Mouse (Mus musculus) MEL (cell line): ENCODE results near the gene Akr1a1. TPM values are rescaled to one million over a fixed set of nuclear protein-coding genes. Genes with fewer than 3 reads are reported as not detected.

ENCODE experiments used
- DNase-seq: peaks from one replicate; pipeline ENCODE4 v3.0.0; 2011; ENCODE audit warnings: low read depth, low spot score
- H3K27ac ChIP-seq: 2 replicates; pipeline ENCODE4 v1.5.1; 2012; ENCODE audit warnings: low read depth, mild to moderate bottlenecking, control low read depth, low read length, moderate library complexity; ENCODE audit not compliant: control insufficient read depth
- H3K27me3 ChIP-seq, 2 experiments: fragments of 150-350 bp in 1 of 2; sonication (generic) in 1 of 2; 2 replicates each; pipeline ENCODE4 v1.6.1; 2012; ENCODE audit warnings: low read length in 2 of 2, mild to moderate bottlenecking in 2 of 2, improper control_type of control experiment in 1 of 2, moderate library complexity in 1 of 2; ENCODE audit not compliant: insufficient read depth in 2 of 2, control insufficient read depth in 1 of 2
- H3K36me3 ChIP-seq, 2 experiments: 2 replicates each; pipeline ENCODE4 v1.6.1; 2012 to 2014; ENCODE audit warnings: low read length in 2 of 2, improper control_type of control experiment in 1 of 2, inconsistent platforms in 1 of 2, mild to moderate bottlenecking in 1 of 2; ENCODE audit not compliant: insufficient read depth in 2 of 2, control insufficient read depth in 1 of 2
- H3K4me1 ChIP-seq, 2 experiments: fragments of 150-350 bp in 1 of 2; sonication (generic) in 1 of 2; 2 replicates each; pipeline ENCODE4 v1.6.1; 2012; ENCODE audit warnings: low read length in 2 of 2, improper control_type of control experiment in 1 of 2, mild to moderate bottlenecking in 1 of 2; ENCODE audit not compliant: insufficient read depth in 2 of 2, control insufficient read depth in 1 of 2
- H3K4me3 ChIP-seq, 2 experiments: fragments of 150-350 bp in 1 of 2; sonication (generic) in 1 of 2; 2 replicates each; pipeline ENCODE4 v1.5.1; 2012; ENCODE audit warnings: low read depth in 2 of 2, low read length in 2 of 2, mild to moderate bottlenecking in 2 of 2, moderate library complexity in 2 of 2, control low read depth in 1 of 2, improper control_type of control experiment in 1 of 2; ENCODE audit not compliant: control insufficient read depth in 1 of 2, insufficient read depth in 1 of 2
- H3K79me2 ChIP-seq: 2 replicates; pipeline ENCODE4 v1.6.1; 2012; ENCODE audit warnings: mild to moderate bottlenecking, low read length, moderate library complexity; ENCODE audit not compliant: control insufficient read depth, poor library complexity, insufficient read depth
- H3K9ac ChIP-seq: 2 replicates; pipeline ENCODE4 v1.6.1; 2012; ENCODE audit warnings: low read depth, mild to moderate bottlenecking, control low read depth, low read length, moderate library complexity; ENCODE audit not compliant: control insufficient read depth, poor library complexity, severe bottlenecking
- H3K9me3 ChIP-seq: fragments of 150-350 bp; sonication (generic); replicated peaks from 2 replicates; pipeline ENCODE4 v1.6.1; 2012; ENCODE audit warnings: mild to moderate bottlenecking, low read length, improper control_type of control experiment, moderate library complexity; ENCODE audit not compliant: insufficient read depth
- BHLHE40 ChIP-seq: IDR thresholded peaks from 2 replicates; pipeline ENCODE4 v1.6.1; 2012; ENCODE audit warnings: low read depth, mild to moderate bottlenecking, inconsistent platforms, low read length, improper control_type of control experiment, borderline replicate concordance
- CHD1 ChIP-seq: IDR thresholded peaks from 2 replicates; pipeline ENCODE4 v1.6.1; 2012; ENCODE audit warnings: low read depth, mild to moderate bottlenecking, inconsistent platforms, low read length, improper control_type of control experiment
- CHD2 ChIP-seq: IDR thresholded peaks from 2 replicates; pipeline ENCODE4 v1.6.1; 2011; ENCODE audit warnings: low read length, improper control_type of control experiment
- ELF1 ChIP-seq: IDR thresholded peaks from 2 replicates; pipeline ENCODE4 v1.6.1; 2014; ENCODE audit warnings: low read depth, mild to moderate bottlenecking, inconsistent platforms, low read length, improper control_type of control experiment, moderate library complexity
- EP300 ChIP-seq, 2 experiments: IDR thresholded peaks; 2 replicates each; pipeline ENCODE4 v1.6.1; 2011; ENCODE audit warnings: improper control_type of control experiment in 2 of 2, low read length in 2 of 2, low read depth in 1 of 2, mild to moderate bottlenecking in 1 of 2
- ETS1 ChIP-seq: IDR thresholded peaks from 2 replicates; pipeline ENCODE4 v1.6.1; 2012; ENCODE audit warnings: low read depth, mild to moderate bottlenecking, inconsistent platforms, low read length, improper control_type of control experiment, moderate library complexity
- GABPA ChIP-seq: IDR thresholded peaks from 2 replicates; pipeline ENCODE4 v1.6.1; 2012; ENCODE audit warnings: low read depth, mild to moderate bottlenecking, inconsistent platforms, low read length, improper control_type of control experiment, moderate library complexity
- HCFC1 ChIP-seq: IDR thresholded peaks from 2 replicates; pipeline ENCODE4 v1.6.1; 2012; ENCODE audit warnings: low read depth, mild to moderate bottlenecking, inconsistent platforms, low read length, improper control_type of control experiment, moderate library complexity
- KAT2A ChIP-seq: conservative IDR thresholded peaks from 2 replicates; pipeline ENCODE4 v1.6.1; 2012; ENCODE audit warnings: low read depth, low read length, improper control_type of control experiment, inconsistent platforms
- MAZ ChIP-seq: IDR thresholded peaks from 2 replicates; pipeline ENCODE4 v1.6.1; 2012; ENCODE audit warnings: low read depth, mild to moderate bottlenecking, inconsistent platforms, low read length, improper control_type of control experiment
- MEF2A ChIP-seq: IDR thresholded peaks from 2 replicates; pipeline ENCODE4 v1.6.1; 2014; ENCODE audit warnings: low read depth, mild to moderate bottlenecking, inconsistent platforms, low read length, improper control_type of control experiment; ENCODE audit not compliant: poor library complexity, insufficient replicate concordance, severe bottlenecking; ENCODE audit errors: extremely low read depth
- MYB ChIP-seq: IDR thresholded peaks from 2 replicates; pipeline ENCODE4 v1.6.1; 2011; ENCODE audit warnings: mild to moderate bottlenecking, low read depth, low read length, improper control_type of control experiment
- MYC ChIP-seq: IDR thresholded peaks from 2 replicates; pipeline ENCODE4 v1.6.1; 2011; ENCODE audit warnings: low read depth, mild to moderate bottlenecking, low read length, improper control_type of control experiment, moderate library complexity
- POLR2A ChIP-seq, 2 experiments: IDR thresholded peaks; 2 replicates each; pipeline ENCODE4 v1.6.1; 2011 to 2012; ENCODE audit warnings: low read length in 2 of 2, mild to moderate bottlenecking in 2 of 2, control low read depth in 1 of 2, improper control_type of control experiment in 1 of 2, low read depth in 1 of 2, moderate library complexity in 1 of 2; ENCODE audit not compliant: control insufficient read depth in 1 of 2, insufficient read depth in 1 of 2, poor library complexity in 1 of 2
- POLR2AphosphoS2 ChIP-seq: IDR thresholded peaks from 2 replicates; pipeline ENCODE4 v1.6.1; 2011; ENCODE audit warnings: low read length, improper control_type of control experiment
- POLR2AphosphoS5 ChIP-seq: IDR thresholded peaks from 2 replicates; pipeline ENCODE4 v1.6.1; 2012; ENCODE audit warnings: low read depth, borderline replicate concordance, mild to moderate bottlenecking, inconsistent platforms, low read length, moderate library complexity, mixed read lengths
- RCOR1 ChIP-seq: IDR thresholded peaks from 2 replicates; pipeline ENCODE4 v1.6.1; 2012; ENCODE audit warnings: low read depth, mild to moderate bottlenecking, inconsistent platforms, low read length, improper control_type of control experiment
- SIN3A ChIP-seq: IDR thresholded peaks from 2 replicates; pipeline ENCODE4 v1.6.1; 2012; ENCODE audit warnings: low read length, improper control_type of control experiment, inconsistent platforms
- UBTF ChIP-seq: IDR thresholded peaks from 2 replicates; pipeline ENCODE4 v1.6.1; 2012; ENCODE audit warnings: low read depth, mild to moderate bottlenecking, inconsistent platforms, low read length, improper control_type of control experiment, moderate library complexity, borderline replicate concordance; ENCODE audit not compliant: insufficient read depth
- USF1 ChIP-seq: IDR thresholded peaks from 2 replicates; pipeline ENCODE4 v1.6.1; 2014; ENCODE audit warnings: low read depth, mild to moderate bottlenecking, inconsistent platforms, low read length, improper control_type of control experiment, moderate library complexity
- USF2 ChIP-seq, 2 experiments: IDR thresholded peaks; 2 replicates each; pipeline ENCODE4 v1.6.1; 2011 to 2012; ENCODE audit warnings: improper control_type of control experiment in 2 of 2, low read length in 2 of 2, borderline replicate concordance in 1 of 2, inconsistent platforms in 1 of 2, low read depth in 1 of 2, mild to moderate bottlenecking in 1 of 2; ENCODE audit not compliant: insufficient read depth in 1 of 2
- ZKSCAN1 ChIP-seq: IDR thresholded peaks from 2 replicates; pipeline ENCODE4 v1.6.1; 2012; ENCODE audit warnings: low read depth, mild to moderate bottlenecking, inconsistent platforms, low read length, improper control_type of control experiment, moderate library complexity
- ZNF384 ChIP-seq: IDR thresholded peaks from 2 replicates; pipeline ENCODE4 v1.6.1; 2012; ENCODE audit warnings: low read depth, mild to moderate bottlenecking, inconsistent platforms, low read length, improper control_type of control experiment
- polyA plus RNA-seq, 2 experiments: library from polyadenylated mRNA; stranded (reverse) in 1 of 2; unstranded in 1 of 2; fragments of >175 nt in 1 of 2; fragments of >200 nt in 1 of 2; gene quantifications; 2 replicates each; pipeline versions ENCODE4 v1.2.1 to v1.2.4; 2012; ENCODE audit warnings: low replicate concordance in 2 of 2, low read depth in 1 of 2; ENCODE audit not compliant: insufficient read length in 2 of 2, insufficient read depth in 1 of 2, missing spikeins in 1 of 2
- total RNA-seq: library from RNA; depleted of rRNA; stranded (reverse); fragments of 300-350 nt; gene quantifications from 2 replicates; pipeline ENCODE4 v1.2.3, GENCODE M21; 2012

Gene Akr1a1
- total and polyA plus RNA-seq, 3 experiments = 258 to 358 TPM; not detected in 1

DNA sequence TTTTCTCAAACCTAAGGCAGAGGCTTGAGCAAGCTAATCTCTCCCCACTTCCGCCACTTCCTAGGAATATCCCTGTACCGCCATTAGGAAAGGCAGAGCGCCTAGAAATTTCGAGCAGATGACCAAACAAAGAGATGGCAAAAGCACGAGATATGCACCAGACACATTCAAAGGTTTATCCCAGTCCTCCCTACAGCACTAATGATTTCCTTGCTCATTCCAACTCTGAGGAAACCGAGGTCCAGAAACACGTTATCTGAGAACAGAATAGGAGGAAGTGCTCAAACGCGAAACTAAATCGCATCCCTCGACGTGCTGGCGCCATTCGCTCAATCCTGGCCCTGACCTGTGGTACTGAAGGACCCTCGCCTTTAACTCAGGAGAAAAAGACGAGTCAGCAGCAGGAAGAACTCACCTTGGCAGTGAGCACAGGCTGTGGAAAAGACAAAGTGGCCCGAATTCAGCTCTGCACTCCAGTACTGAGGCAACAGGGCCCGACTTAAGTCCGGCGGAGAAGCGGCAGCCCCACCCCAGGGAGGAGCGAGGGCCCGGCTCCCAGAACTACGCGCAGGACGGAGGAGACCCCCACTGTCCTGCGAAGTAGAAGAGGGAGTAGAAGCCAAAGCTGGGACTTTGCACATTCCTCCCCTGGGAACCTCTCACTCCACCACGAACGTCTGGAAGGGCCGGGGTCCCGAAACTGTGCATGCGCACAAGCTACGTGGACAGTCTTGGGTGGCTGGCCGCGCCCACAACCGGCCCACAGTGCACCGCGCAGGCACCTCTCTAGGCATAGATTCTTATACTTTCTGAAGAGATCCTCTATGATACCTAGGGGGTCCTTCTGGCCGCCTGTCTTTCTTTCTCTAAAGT is at the start of gene Akr1a1 (continued):
- TF ChIP-seq RCOR1 (0 out of 2 replicates have a peak, but pooled peaks have one; percentile 27), HCFC1 (peak; percentile 93), USF1 (no peak), CHD2 (no peak), USF2 (IDR thresholded peaks at IDR 0.05; ENCODE audit: borderline replicate concordance in 1 of 2, insufficient read depth in 1 of 2, low read depth in 1 of 2, low read length in 2 of 2) (no peak)

GRCm38 (mm10) chr4:116700964-116701363 is 49.5 kb upstream of the Akr1a1 start:
- no peaks in the 10 kb centered on the region for H3K4me1 ChIP-seq

DNA sequence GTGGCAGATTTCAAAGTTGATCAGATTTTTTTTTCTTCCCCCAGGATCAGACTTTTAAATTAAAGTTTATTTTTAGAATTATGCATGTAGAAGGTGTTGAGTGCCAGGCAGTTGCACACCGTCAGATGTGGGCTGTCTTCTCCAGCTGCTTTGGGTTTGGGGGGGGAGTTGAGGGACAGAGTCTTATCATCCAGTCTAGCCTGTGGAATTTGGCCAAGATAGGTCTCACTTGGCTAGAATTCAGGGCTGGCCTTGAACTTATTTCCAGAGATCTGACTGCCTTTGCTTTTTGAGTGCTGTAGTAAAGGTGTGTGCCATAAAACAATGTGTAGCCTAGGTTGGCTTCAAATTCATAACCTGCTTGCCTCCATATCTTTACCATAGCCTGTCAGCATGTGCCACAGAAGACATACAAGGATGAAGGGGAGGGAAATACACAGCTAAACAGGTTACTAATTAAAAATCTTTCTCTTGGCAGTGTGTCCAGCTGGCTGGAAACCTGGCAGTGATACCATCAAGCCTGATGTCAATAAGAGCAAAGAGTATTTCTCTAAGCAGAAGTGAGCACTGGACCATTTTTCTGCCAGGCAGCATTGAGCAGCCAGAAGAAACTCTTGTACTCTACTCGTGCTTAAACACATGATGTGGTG is 47.3 kb upstream of the Akr1a1 start:
- no peaks in the 10 kb centered on the region for H3K9me3 ChIP-seq
- no peaks in the 10 kb centered on the region for H3K4me1 ChIP-seq
- no peak overlapping the region for H3K4me3 ChIP-seq
- H3K27ac ChIP-seq = no peak overlapping the region
- no peak for TF ChIP-seq MAZ
- TF ChIP-seq ELF1 = no peak
- TF ChIP-seq ZNF384 = no peak
- TF ChIP-seq CHD1 = no peak
- no peak for TF ChIP-seq POLR2AphosphoS5
- TF ChIP-seq MYB = no peak
- no peaks in the 10 kb centered on the region for H3K27me3 ChIP-seq
- no peak overlapping the region for H3K9ac ChIP-seq
- H3K79me2 ChIP-seq = peaks cover 4% of the 10 kb centered on the region; the same call in 1 of the 2 replicates
- H3K36me3 ChIP-seq = peaks cover 21 to 37% of the 10 kb centered on the region in 2 experiments
- no peak for DNase-seq

More at GRCm38 (mm10) chr4:116700964-116701363, 49.5 kb upstream of the Akr1a1 start:
- no peak for TF ChIP-seq KAT2A
- no peak for TF ChIP-seq EP300 (IDR thresholded peaks at IDR 0.05; ENCODE audit: low read depth in 1 of 2, low read length in 2 of 2)
- no peak for TF ChIP-seq MYB
- peak in 1 of 2 experiments; percentile 50; a peak in 1 of 4 replicates for TF ChIP-seq POLR2A (IDR thresholded peaks at IDR 0.05; ENCODE audit: control insufficient read depth in 1 of 2, insufficient read depth in 1 of 2, low read depth in 1 of 2, low read length in 2 of 2, poor library complexity in 1 of 2)
- 0 out of 2 replicates have a peak, but pooled peaks have one; percentile 40 for TF ChIP-seq POLR2AphosphoS2
- no peak for TF ChIP-seq POLR2AphosphoS5
- no peak for TF ChIP-seq MYC
- TF ChIP-seq SIN3A = no peak
- TF ChIP-seq ETS1 = no peak
- no peak for TF ChIP-seq GABPA
- TF ChIP-seq ZKSCAN1 = no peak
- no peak for TF ChIP-seq UBTF
- TF ChIP-seq BHLHE40 = no peak
- TF ChIP-seq MEF2A = no peak
- no peak overlapping the region for H3K27ac ChIP-seq
- H3K4me3 ChIP-seq = no peak overlapping the region
- no peak overlapping the region for H3K9ac ChIP-seq
- H3K36me3 ChIP-seq = peaks cover 12 to 23% of the 10 kb centered on the region in 2 experiments
- no peaks in the 10 kb centered on the region for H3K27me3 ChIP-seq
- H3K9me3 ChIP-seq = no peaks in the 10 kb centered on the region
- no peaks in the 10 kb centered on the region for H3K79me2 ChIP-seq
- DNase-seq = no peak
